Mouse (Mus musculus): ENCODE measurements around the gene Rad51b. TPM values are rescaled to one million over a fixed set of nuclear protein-coding genes. Genes with fewer than 3 reads are reported as not detected.

Rad51b gene
- total RNA-seq, 2 experiments from 2014 or later = 0.33 to 0.46 TPM

DNA sequence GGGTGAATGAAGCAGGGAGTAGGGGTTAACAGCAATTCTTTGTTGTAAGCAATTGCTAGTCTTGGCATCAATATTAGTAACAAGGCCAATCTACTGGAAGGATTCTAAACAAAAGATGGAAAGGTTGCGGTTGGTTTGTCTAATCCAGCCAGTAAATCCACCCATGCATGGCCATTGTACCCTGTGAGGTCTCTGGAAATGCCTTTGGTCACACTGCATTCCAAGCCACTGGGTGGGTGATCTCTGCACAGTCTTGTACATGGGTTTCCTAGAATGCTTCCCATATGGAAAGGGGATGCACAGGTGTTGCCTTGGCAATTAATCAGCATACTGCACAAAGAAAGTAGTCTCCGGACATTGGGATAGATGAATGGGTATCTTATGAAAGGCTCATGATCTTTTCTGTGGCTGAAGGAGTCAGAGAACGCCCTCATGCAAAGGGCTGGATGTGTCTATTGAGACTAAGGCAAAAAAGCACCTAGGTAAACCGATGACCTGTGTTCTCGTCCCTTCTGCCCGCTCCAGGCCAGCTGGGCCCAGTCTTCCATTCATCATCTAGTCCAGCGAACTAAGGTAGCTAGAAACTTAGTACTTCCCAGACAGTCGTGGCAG lies 312.4 kb downstream of the Rad51b start:
- no peak for DNase-seq (ENCODE audit: low spot score in 2 of 2)

DNA sequence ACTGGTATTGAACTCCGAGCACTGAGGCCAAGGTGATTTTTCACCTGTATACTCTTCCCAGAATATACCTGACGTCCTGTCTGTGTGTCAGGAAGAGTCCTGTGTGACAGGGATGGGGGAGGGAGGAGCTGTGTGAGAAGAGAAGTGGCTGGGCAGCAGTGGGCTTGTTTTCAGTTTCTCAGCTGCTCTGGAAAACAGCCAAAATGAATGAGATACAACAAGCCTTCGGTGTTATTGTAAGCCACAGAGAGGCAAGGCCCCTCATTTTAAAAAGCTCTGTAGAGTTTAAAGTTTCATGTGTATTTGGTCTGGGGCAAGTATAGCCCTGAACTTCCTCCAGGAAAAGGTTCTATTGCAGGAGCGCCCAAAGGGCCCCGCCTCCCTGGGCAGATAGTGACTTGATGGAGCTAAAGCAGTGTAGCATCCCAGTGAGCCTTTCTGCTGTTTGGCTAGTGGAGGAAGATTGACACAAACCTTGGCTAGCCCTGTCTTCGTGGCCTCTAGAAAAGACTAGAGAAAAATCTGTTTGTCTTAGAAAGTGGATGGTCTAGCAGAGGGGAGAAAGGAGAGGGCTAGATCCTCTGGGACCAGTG lies 313.5 kb downstream of the Rad51b start:
- no peak for DNase-seq (ENCODE audit: low spot score in 2 of 2)

DNA sequence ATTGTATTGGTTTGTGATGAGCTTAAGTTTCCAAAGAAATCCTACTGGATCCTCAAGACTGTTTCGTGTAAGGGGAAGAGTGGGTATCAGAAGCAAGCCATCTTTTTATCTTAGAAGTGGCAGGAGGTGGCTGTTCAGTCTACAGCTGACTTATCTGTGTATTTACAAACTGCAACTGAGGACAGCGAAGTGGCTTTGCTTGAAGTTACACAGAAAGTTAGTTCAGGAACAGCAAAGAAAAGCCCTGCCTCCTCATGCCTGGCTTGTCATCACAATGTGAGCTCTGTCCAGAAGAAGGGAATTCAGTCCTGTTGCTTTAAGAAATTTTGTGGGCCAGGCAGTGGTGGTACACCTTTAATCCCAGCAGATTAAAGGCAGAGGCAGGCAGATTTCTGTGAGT lies 314.6 kb downstream of the Rad51b start:
- DNase-seq (ENCODE audit: low spot score in 2 of 2) = no peak

DNA sequence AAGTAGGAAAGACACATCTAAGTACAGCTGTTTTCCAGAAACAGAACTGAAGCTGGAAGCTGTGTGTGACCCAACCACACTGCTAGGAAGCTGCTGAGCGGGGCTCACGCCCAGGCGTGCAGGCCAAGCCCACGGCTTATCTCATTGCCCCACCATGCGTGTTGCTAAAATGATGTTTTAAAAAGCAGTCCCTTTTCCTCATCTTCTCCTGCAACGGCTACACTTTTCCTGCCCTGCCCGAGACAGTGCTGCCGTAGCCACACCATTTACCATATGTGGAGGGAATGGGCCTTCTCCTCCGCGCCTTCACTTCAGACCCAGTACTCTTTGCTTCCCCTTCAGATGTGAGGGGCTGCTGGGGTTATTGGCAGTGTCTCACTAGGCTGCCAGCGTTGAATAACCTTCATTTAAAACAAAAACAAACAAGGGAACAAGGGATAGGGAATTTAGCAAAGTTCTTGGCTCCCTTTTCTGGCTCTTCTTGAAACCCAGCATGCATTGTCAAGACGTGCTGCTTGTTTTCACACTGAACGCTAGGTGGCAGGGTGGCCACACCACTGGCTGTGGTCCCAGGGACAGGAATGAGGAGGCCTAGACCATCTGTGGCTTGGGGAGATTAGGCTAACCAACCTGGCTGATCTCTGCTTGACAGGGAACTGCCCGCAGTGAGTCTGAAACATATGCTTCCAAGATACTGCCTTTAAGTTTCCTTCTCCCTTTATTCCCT lies 315.4 kb downstream of the Rad51b start:
- peak; percentile 82 to 93 for DNase-seq (ENCODE audit: low spot score in 2 of 2)

DNA sequence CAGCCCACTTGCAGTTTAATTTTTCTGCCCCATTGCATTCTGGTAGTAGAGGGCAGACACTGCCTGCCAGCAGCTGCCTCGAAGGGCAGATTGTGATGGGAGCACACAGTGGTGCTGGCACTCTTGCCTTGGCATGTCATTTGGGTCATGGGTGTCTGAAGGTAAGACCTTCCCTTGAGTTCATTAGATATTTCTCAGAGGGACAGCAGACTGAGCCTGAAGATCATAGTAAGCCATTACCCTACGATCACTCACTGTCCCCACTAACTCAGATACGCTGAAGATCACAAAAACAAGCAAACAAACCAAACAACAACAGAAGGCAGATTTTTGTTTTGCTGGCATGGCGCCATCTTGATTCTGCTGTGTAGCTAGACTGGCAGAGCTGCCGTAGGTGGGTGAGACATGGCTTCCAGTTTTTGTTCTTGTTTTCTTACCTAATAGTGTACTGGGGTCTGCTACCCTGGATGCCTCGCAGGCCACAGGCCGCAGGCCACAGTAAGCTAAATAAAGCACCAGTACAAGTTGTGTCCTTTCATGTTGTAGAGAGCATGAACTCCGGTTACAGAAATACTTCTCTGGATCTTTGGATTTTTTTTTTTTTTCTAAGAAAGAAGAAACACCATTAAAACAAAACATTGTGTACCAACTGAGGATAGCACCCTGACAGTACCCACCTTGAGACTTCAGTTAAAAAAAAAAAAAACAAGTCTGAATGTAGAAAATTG lies 316.1 kb downstream of the Rad51b start:
- DNase-seq (ENCODE audit: low spot score in 2 of 2) = peak in 1 of 2 experiments; percentile 31

DNA sequence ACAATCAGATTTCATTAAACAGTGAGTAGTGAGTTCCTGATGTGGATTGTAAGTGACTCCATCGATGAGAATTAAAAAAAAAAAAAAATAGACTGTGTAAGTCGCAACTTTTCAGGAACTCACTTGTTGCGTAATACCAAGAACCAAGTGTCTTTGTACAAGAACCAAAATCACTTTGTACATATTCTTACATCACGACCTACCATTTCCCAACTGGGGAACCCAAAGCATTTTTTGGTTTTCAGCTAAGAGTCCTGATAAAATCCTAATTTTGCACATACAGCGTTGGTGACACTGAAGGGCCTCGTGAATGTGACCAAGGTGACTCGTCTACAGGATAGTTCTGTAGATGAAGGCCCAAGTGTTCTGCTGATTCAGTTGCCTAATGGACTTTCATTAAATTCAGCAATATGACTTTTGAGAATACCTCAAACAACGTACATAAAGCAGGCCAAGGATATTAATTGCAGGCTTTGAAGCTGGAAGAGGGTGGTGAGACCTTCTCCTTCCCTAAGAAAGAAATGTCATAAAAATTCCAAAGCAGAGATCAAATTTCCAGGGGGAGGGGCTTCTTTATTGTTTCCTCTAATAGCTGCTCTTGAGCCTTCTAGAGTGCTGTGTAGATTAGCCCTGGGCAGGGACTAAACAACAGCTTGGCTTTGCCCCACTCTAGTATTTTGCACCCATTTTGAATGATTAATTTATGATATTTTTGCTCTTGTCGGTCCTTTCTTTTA lies 316.9 kb downstream of the Rad51b start:
- no peak for DNase-seq (ENCODE audit: low spot score in 2 of 2)

DNA sequence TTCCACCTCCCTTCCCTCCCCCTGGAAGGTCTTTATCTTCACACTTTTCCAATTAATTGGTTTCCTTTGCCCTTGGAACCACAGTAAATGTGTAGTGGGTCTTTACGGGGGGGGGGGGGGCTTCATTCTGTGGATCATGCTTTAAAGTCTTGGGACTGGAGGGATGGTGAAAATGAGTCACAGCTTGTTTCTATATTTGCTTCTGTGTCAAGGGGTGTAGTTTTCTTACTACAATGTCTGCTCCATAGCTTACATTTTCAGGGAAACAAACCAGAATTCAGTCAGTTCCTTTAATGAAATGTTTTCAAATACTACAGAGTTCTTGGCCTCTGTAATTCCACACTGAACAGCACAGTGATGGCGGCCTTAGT lies 317.5 kb downstream of the Rad51b start:
- DNase-seq (ENCODE audit: low spot score in 2 of 2) = no peak

DNA sequence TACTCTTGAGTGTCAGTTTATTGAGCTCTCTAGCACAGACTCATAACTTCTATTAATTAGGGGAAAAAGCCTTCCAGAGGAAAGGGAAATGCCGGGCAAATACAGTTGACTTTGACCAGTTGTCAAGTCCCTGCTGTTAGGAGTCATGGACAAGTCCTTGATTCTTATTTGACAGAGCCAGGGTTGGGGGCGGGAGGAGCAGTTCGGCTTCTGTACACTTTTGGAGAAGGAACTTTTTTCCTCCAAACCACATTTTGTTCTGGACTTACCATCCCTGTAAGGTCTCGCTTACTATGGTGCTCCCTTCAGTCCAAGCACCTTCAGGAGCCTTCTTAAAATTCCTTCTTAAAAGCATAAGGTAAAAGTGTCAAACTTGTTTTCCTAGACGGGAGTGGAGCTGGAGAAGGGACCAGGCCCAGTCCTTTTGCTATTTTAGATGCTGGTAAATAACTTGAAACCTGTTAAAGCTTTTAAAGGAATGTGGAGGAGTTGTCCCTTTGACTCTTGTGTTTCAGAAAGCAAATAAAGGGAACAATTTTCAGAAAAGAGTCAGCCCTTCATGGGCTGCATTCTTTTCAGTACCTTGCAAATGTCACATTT lies 318.7 kb downstream of the Rad51b start:
- DNase-seq (ENCODE audit: low spot score in 2 of 2) = no peak

DNA sequence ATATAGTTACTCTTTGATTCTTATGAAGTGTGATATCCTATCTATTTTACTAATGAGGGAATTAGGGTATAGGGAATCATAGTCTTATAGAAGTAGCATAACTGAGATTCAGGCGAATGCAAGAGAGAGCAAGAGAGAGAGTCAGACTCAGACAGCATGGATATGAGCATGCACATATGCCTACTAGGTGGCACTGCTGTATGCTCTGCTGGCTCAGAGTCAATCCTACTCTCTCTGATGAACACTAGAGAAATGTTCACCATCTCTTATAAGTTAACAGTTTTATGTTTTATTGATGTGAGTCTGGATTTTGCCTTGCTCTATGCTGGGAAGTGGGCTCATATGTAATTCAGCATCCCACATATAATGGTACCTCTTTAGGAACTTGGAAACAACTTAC lies 321.9 kb downstream of the Rad51b start:
- DNase-seq (ENCODE audit: low spot score in 2 of 2) = no peak

DNA sequence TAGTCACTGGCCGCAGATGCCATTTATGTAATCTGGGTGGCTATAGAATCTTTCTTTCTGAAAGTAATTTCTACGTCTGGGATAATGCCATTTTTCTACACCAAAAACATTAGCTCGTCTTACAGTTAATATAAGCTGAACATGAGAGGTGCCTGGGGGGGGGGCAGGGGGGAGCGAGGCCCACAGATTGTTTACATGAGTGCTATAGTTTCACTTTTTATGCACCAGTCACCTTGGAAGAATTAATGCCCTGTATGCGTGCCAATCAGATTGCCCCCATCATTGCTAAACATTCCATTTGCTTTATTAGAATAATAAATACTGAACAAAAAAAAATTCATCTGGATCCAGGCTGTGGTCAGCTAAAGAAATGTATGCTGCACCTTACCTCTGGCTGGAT lies 323.6 kb downstream of the Rad51b start:
- DNase-seq (ENCODE audit: low spot score in 2 of 2) = no peak

DNA sequence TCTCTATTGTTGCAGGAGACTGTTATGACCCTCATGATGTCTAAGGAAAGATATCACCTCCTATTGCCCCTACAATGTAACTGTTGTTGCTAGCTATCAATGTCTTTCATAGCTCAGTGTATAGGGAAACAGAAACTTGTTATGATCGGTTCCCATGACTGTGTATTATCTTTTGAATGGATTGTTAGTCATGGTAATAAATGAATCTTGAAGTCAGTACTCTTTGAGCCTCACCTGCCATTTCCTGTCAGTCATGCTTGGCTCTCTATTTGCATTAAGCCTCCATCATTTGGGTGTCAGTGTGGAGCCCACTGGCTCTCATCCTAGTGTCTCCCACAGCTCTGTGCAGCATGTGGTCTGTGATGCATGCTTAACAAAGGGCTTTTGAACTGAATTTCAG lies 326.2 kb downstream of the Rad51b start:
- no peak for DNase-seq (ENCODE audit: low spot score in 2 of 2)

DNA sequence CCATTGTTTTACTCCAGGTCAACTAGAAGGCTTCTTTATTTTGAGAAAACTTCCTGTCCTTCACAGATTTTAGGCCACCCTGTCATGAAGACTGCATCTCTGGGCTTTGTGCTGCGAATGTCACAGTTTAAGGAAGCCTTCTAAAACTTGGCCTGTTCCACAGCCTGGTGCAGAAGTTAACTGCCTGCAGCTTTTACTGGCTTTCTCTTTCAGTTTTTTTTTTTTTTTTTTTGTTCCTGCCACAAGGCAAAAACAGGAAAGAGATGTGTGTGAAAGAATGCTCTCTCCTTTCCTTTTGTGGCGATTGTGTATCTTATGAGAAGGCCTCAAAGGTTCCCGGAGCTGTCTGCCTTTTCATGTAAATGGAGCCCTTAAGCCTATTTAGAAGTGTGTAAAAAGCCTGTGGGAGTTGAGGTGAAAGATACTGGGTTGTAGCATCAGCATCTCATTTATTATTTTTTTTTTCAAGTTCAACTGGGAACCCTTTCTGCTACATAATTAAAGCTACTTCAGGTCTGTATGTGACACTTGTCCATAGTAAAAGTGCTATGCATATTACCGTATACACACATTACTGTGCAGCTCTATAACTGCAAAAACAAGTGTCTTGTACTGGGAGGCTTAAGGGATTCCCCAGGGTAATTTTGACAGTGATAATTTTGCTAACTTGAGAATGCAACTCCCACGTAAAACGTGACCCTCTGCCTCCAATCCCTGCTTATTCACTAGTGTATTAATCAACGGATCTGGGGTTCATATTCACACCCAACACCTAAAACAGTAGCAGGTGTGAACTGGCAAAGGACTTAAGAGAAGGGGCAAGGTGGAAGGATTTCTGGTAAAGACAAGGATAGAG lies 328.8 kb downstream of the Rad51b start:
- no peak for DNase-seq (ENCODE audit: low spot score in 2 of 2)

DNA sequence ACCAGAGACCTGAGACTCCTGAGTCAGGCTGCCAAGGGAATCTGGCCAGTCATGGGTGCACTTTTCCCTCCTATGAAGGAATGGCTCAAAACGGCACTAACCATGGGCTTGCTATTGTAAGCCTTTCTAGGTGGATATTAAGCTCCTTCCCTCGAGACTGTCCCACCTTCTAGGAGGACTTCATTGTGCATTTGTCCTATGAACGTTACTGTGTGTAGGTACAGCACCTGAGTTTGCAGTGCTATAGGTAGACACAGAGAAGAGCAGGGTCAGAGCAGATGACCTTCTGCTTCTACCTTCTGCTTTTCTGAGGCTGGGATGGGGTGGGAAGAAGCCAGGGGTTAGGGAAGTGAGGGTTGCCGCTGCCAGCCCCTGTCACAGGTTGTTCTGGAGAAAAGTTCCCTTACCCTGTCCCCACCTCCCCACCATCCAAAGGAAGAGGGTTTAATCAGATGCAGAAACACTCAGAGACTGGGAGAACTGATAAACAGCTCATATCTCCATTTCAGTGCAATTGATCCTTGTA lies 329.5 kb downstream of the Rad51b start:
- DNase-seq (ENCODE audit: low spot score in 2 of 2) = no peak

DNA sequence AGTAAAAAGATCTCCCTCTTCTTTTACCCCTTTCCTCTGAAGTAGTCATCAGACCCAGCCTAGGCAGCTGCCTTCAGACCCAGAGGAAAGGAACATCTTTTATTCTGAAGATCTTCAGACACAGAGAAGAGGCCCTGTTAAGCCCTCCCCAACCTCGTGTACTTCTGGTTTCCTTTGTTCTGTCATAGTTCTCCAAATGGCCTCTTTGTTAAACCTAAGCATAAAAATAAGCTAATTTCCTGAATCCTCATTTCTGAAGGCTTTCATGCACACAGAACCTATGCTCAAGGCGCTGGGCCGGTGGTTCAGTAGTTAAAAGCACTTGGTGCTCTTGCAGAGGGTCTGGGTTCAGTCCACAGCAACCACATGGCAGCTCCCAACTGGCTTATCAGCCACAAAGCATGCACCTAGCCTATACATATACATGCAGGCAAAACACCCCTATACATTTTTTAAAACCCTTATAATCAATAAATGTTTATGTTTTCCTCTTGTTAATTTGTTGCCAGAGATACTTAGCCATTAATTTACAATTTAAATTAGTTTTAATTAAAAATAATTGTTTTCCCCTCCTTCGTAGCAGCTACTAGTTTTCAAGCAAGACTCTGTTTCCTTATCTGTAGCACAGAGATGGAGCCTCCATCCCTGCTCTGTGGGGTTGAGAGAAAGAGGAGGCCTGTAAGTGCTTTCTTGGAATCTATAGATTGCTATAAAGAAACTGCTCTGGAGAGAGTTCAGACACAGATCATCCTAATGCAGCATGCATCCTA lies 330.5 kb downstream of the Rad51b start:
- no peak for DNase-seq (ENCODE audit: low spot score in 2 of 2)

DNA sequence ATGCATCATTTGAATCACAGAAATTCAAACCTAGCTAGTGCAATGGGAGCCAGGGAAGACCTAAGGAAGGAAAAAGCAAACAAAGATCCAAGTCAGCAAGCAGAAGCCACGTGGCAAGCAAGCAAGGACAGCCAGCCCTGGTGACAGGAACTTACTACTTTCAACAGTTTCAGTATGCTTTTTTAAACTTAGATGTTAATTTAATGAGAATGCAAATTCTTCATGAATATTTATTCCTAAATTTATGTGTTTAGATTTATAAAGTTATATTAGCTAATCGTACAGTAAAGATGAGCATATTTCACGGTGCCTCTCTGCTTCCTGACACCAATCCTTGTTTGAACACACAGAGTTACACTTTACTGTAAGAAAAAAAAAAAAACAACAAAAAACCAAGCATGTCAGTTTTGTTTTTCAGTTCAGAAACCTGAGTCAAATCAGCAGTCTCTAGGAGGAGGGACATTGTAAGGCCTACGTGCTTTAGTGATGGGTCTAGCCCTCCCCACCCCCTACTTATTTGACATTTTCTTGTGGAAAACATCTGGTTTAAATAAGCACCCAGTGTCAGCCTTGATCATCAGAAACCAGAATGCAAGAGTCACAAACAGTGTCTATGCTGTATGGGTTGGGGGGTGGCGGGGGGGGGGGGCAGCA lies 331.2 kb downstream of the Rad51b start:
- DNase-seq (ENCODE audit: low spot score in 2 of 2) = no peak

DNA sequence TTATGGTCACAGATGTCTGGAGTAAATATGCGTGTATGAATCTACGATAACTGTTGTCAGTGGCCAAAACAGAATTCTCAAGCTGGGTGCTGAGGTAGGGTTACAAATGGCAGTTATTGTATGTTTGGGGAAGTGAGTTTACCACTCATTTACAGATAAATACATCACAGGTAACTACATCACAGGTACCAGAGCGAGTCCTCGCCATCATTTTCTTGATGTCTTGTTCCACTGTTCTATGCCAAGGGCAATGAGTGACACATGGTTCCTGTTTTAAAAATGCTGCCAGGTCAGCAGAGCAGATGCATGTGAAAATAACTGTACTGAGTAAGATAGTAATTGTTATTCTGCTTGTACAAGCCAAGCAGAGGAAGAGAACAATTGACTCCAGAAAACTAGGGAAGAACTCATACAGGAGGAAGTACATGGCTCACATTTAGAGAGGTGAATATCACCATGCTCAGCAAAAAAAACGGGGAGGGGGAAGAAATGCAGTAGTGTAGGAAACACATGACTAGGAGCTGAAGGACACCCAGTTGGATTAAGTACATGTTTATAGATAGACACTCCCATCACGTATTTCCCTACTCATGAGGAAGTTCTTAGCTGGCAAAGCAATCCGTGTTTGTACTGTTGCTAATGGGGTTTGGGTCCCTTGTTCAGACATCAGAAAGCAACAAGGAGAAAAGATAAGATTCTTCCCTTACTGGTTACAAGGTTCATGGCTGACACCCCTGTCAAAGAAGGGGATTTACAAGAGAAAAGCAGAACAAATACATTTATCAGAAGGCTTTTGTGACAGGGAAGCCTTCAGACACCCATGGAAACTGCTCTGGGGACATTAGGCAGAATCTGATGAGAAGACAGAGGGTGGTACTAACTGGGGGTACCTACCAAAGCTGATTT lies 333.1 kb downstream of the Rad51b start:
- no peak for DNase-seq (ENCODE audit: low spot score in 2 of 2)

DNA sequence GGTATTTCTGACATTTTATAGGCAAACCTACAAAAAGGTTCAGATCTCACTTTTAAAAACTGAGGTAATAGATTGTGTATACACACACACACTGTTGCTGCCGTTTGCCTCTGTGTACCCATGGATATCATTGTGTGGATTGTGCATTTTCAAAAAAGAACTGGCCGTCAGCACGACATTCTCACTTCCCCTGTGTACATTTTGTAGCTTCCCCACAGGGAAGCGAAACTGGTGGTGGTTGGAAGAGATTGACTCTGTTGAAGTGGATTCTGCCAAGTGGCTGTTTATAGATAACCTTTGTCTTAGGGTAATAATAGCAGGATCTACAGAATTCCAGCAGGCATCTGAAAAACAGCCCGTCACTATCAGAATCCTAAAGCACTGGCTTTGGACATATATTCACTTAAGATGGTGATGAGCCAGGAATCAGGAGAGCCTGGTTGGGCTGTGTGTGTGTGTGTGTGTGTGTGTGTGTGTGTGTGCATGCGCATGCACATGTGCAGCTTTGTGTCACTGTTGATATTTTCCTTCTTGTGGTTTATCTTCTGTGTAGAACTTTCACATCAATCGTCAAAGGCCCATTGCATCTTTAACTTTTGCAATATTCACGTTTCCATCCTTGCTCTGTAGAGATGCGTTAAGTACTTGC lies 336.5 kb downstream of the Rad51b start:
- DNase-seq (ENCODE audit: low spot score in 2 of 2) = no peak
